Mouse (Mus musculus) megakaryocyte-erythroid progenitor cell, adult 5 weeks (primary cell): ENCODE results near the gene Serpinb1c. TPM values are rescaled to one million over a fixed set of nuclear protein-coding genes. Genes with fewer than 3 reads are reported as not detected.

Experiments
- polyA plus RNA-seq: library from polyadenylated mRNA; stranded (reverse); fragments of >175 nt; gene quantifications from 2 replicates; pipeline ENCODE4 v1.2.3, GENCODE M21; 2012

The Serpinb1c gene
- polyA plus RNA-seq = not detected in 2 replicates

GRCm38 (mm10) chr13:32898111-32898510, at the start of gene Serpinb1c:
Gene Serpinb1c, minus strand, starts transcription at chr13:32898211.

GRCm38 (mm10) chr13:32850668-32851404, 47.2 kb downstream of the Serpinb1c start, which contains the start of gene Serpinb1a:
Gene Serpinb1a, minus strand, starts transcription at chr13:32851185.

Other genes starting within 250 kb of the Serpinb1c start
- 0.01 TPM in 1 of 2 replicates, not detected in the other for gene Mylk4, start 114.3 kb downstream of the Serpinb1c start, polyA plus RNA-seq
- 24.2 and 32.3 TPM in 2 replicates for gene Wrnip1, start 96.2 kb downstream of the Serpinb1c start, polyA plus RNA-seq
- gene D930007J09Rik, start 95.4 kb downstream of the Serpinb1c start, polyA plus RNA-seq = not detected in 2 replicates
- 10.3 and 13.3 TPM in 2 replicates for gene Serpinb1a, start 47.0 kb downstream of the Serpinb1c start, polyA plus RNA-seq
- 0.23 and 0.61 TPM in 2 replicates for gene Serpinb6b, start 67.0 kb upstream of the Serpinb1c start, polyA plus RNA-seq
- 0.22 and 0.29 TPM in 2 replicates for gene Serpinb9, start 105.0 kb upstream of the Serpinb1c start, polyA plus RNA-seq
- not detected in 2 replicates for gene Serpinb9b, start 129.2 kb upstream of the Serpinb1c start, polyA plus RNA-seq
- not detected in 2 replicates for gene Serpinb1b, start 180.4 kb upstream of the Serpinb1c start, polyA plus RNA-seq